14 mouse cellular contexts compared by ENCODE assay signal in genomic region chr9:45939794-45940193, GRCm38 (mm10). TPM values are rescaled to one million over a fixed set of nuclear protein-coding genes. Genes with fewer than 3 reads are reported as not detected.
"Had no signal": no experiment of that assay in that cellular context is flagged by ENCODE, and none has a peak within 500 bp of the region (broad histone marks: within the 10 kb centered on the region; RNA-seq: fewer than 3 reads in every experiment).

No protein-coding gene starts in this region.

- DNase-seq: lung, adult 18-20 months; lung, embryonic 14.5 days; lung, postnatal 10 days; lung, postnatal 4 days; midbrain, embryonic 14.5 days; retina, postnatal 1 day; right cerebral cortex, adult 18-20 months; right cerebral cortex, postnatal 25 days; right cerebral cortex, postnatal 4 days; spleen, adult 18-20 months; thymus, adult 18-20 months; thymus, postnatal 14 days; thymus, postnatal 36 days had no signal

RNA-seq across cellular contexts. Expression of gene Tagln, which starts 3.9 kb away (rescaled TPM):
- total RNA-seq: megakaryocyte-erythroid progenitor cell, adult 5-6 weeks had no signal
